Mouse (Mus musculus): ENCODE results near the gene Tnc. TPM values are rescaled to one million over a fixed set of nuclear protein-coding genes. Genes with fewer than 3 reads are reported as not detected.

Gene Tnc
- polyA plus RNA-seq, 1 experiment, result 6.6 TPM

GRCm38 (mm10) chr4:64025591-64025990 lies 21.2 kb downstream of the Tnc start:
- H3K36me3 ChIP-seq (ENCODE audit: control insufficient read depth, insufficient read depth, low read length), result no peaks in the 10 kb centered on the region
- H3K27ac ChIP-seq (ENCODE audit: insufficient read depth, low read depth, low read length), result no peak overlapping the region
- peak; percentile 8 for DNase-seq
- TF ChIP-seq CTCF (conservative IDR thresholded peaks at IDR 0.05; ENCODE audit: insufficient read depth, insufficient read length, low read depth, low read length), result no peak
- TF ChIP-seq POLR2A (IDR thresholded peaks at IDR 0.05; ENCODE audit: low read depth, low read length), result no peak
- H3K4me3 ChIP-seq (ENCODE audit: insufficient read depth, low read depth, low read length), result no peak overlapping the region
- no peaks in the 10 kb centered on the region for H3K27me3 ChIP-seq (replicated peaks; ENCODE audit: control insufficient read depth, insufficient read depth, low read length)
- H3K4me1 ChIP-seq (ENCODE audit: control insufficient read depth, insufficient read depth, low read length), result no peaks in the 10 kb centered on the region
- 81% methylated on average over 6 of the region's 6 CpGs for WGBS

DNA sequence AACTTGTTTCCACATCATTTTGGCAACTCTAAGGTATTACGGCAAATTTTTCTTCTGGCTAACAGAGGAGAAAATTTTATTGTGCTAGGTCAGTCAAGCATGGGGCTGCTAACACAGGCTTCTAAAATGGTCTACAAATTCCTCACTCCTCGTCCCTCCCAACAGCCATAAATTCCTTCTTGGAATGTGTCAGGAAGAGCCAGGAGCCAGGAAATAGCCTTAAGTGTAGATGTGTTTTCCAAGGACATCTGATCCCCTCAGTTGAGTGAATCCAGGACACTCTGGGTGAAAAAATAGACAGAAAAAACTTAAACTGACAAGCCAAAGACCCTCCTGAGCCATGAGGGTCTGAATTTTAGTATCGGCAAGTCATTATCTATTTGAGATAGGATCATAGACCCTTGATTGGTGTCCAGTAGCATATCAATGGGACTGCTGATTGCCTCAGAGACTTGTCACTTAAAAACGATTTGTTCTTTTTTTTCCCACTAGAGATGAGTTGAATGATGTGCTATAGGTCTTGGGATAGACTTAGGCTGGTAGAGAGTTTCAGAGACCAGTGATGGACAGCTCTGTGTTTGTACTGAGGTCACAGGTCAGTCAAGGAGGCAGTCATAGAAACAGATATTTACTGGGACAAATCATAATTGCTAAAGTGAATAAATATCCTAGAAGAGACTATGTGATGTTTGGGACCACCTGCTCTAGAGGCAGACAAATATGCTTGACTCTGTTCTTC lies 22.6 kb downstream of the Tnc start:
- DNase-seq, result peak; percentile 9
- H3K27me3 ChIP-seq (replicated peaks; ENCODE audit: control insufficient read depth, insufficient read depth, low read length), result no peaks in the 10 kb centered on the region
- no peak overlapping the region for H3K27ac ChIP-seq (ENCODE audit: insufficient read depth, low read depth, low read length)
- 21% methylated on average over 4 of the region's 4 CpGs for WGBS
- no peaks in the 10 kb centered on the region for H3K4me1 ChIP-seq (ENCODE audit: control insufficient read depth, insufficient read depth, low read length)
- no peak overlapping the region for H3K4me3 ChIP-seq (ENCODE audit: insufficient read depth, low read depth, low read length)
- H3K36me3 ChIP-seq (ENCODE audit: control insufficient read depth, insufficient read depth, low read length), result no peaks in the 10 kb centered on the region
- no peak for TF ChIP-seq CTCF (conservative IDR thresholded peaks at IDR 0.05; ENCODE audit: insufficient read depth, insufficient read length, low read depth, low read length)
- TF ChIP-seq POLR2A (IDR thresholded peaks at IDR 0.05; ENCODE audit: low read depth, low read length), result no peak

GRCm38 (mm10) chr4:64020930-64021589 lies 25.8 kb downstream of the Tnc start:
- Histone ChIP-seq H3K27ac (ENCODE audit: insufficient read depth, low read depth, low read length) (no peak overlapping the region), H3K36me3 (ENCODE audit: control insufficient read depth, insufficient read depth, low read length) (no peaks in the 10 kb centered on the region), H3K4me1 (ENCODE audit: control insufficient read depth, insufficient read depth, low read length) (no peaks in the 10 kb centered on the region), H3K4me3 (ENCODE audit: insufficient read depth, low read depth, low read length) (no peak overlapping the region), H3K27me3 (replicated peaks; ENCODE audit: control insufficient read depth, insufficient read depth, low read length) (no peaks in the 10 kb centered on the region)
- no peak for DNase-seq
- 79% methylated on average over 10 of the region's 10 CpGs for WGBS
- TF ChIP-seq POLR2A (IDR thresholded peaks at IDR 0.05; ENCODE audit: low read depth, low read length) (no peak), CTCF (conservative IDR thresholded peaks at IDR 0.05; ENCODE audit: insufficient read depth, insufficient read length, low read depth, low read length) (no peak)

DNA sequence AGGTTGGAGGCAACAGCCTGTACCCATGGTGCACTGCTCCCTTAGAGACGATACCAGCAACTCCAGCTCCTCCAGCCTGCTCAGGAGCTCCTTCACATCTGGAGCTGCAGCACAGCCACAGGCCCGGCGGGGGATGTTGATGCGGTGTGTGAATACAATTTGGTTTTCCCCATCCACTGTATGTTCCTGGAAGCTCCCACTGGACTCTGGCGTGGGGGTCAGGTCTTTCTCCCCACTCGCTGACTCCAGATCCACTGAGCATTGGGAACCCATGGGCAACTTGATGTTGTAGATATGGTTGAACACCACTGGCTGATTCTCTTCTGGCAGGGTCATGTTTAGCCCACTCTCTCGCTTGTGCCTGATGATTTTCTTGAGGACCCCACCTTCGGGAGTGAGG lies 26.7 kb downstream of the Tnc start:
- 93% methylated on average over 8 of the region's 8 CpGs for WGBS
- H3K4me1 ChIP-seq (ENCODE audit: control insufficient read depth, insufficient read depth, low read length), result no peaks in the 10 kb centered on the region
- TF ChIP-seq POLR2A (IDR thresholded peaks at IDR 0.05; ENCODE audit: low read depth, low read length) (no peak), CTCF (conservative IDR thresholded peaks at IDR 0.05; ENCODE audit: insufficient read depth, insufficient read length, low read depth, low read length) (no peak)
- H3K36me3 ChIP-seq (ENCODE audit: control insufficient read depth, insufficient read depth, low read length), result no peaks in the 10 kb centered on the region
- DNase-seq, result no peak
- no peak overlapping the region for H3K27ac ChIP-seq (ENCODE audit: insufficient read depth, low read depth, low read length)
- no peaks in the 10 kb centered on the region for H3K27me3 ChIP-seq (replicated peaks; ENCODE audit: control insufficient read depth, insufficient read depth, low read length)
- no peak overlapping the region for H3K4me3 ChIP-seq (ENCODE audit: insufficient read depth, low read depth, low read length)

GRCm38 (mm10) chr4:64011308-64011707 lies 35.5 kb downstream of the Tnc start:
- no peak for DNase-seq
- no peak overlapping the region for H3K27ac ChIP-seq (ENCODE audit: insufficient read depth, low read depth, low read length)
- 41% methylated on average over 2 of the region's 2 CpGs for WGBS
- no peaks in the 10 kb centered on the region for H3K27me3 ChIP-seq (replicated peaks; ENCODE audit: control insufficient read depth, insufficient read depth, low read length)
- TF ChIP-seq POLR2A (IDR thresholded peaks at IDR 0.05; ENCODE audit: low read depth, low read length), result no peak
- TF ChIP-seq CTCF (conservative IDR thresholded peaks at IDR 0.05; ENCODE audit: insufficient read depth, insufficient read length, low read depth, low read length), result no peak
- H3K4me3 ChIP-seq (ENCODE audit: insufficient read depth, low read depth, low read length), result no peak overlapping the region
- H3K4me1 ChIP-seq (ENCODE audit: control insufficient read depth, insufficient read depth, low read length), result no peaks in the 10 kb centered on the region
- no peaks in the 10 kb centered on the region for H3K36me3 ChIP-seq (ENCODE audit: control insufficient read depth, insufficient read depth, low read length)

- Histone ChIP-seq H3K36me3 (ENCODE audit: control insufficient read depth, insufficient read depth, low read length) (no peaks in the 10 kb centered on the region), H3K27ac (ENCODE audit: insufficient read depth, low read depth, low read length) (no peak overlapping the region), H3K4me3 (ENCODE audit: insufficient read depth, low read depth, low read length) (no peak overlapping the region), H3K27me3 (replicated peaks; ENCODE audit: control insufficient read depth, insufficient read depth, low read length) (no peaks in the 10 kb centered on the region), H3K4me1 (ENCODE audit: control insufficient read depth, insufficient read depth, low read length) (no peaks in the 10 kb centered on the region)
- TF ChIP-seq POLR2A (IDR thresholded peaks at IDR 0.05; ENCODE audit: low read depth, low read length) (no peak), CTCF (conservative IDR thresholded peaks at IDR 0.05; ENCODE audit: insufficient read depth, insufficient read length, low read depth, low read length) (no peak)
- DNase-seq, result no peak
- WGBS, result 95% methylated on average over 1 of the region's 1 CpGs
These were observed 36.9 kb downstream of the Tnc start for GRCm38 (mm10) chr4:64009936-64010335.

DNA sequence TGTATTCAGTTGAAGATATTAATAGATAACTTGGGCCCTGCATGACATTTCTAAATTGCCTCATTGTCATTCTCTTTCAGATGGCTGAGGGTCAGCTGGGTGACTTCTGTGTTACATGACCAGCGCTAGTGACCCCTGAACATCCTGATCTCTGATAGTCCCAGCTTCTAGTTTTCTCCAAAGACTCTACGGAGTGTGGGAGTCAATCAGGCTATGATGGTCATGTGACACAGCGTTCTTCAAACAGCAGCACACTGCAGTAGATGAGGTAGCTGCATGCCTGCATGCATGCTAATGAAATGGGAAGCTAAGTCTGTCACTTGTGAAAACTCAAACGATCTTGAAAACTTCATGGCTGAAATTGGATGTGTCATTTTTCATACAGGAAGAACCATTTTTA lies 41.6 kb downstream of the Tnc start:
- no peaks in the 10 kb centered on the region for H3K27me3 ChIP-seq (replicated peaks; ENCODE audit: control insufficient read depth, insufficient read depth, low read length)
- WGBS, result 76% methylated on average over 4 of the region's 4 CpGs
- DNase-seq, result no peak

More for the DNA sequence above, 41.6 kb downstream of the Tnc start:
- H3K4me1 ChIP-seq (ENCODE audit: control insufficient read depth, insufficient read depth, low read length), result no peaks in the 10 kb centered on the region
- TF ChIP-seq POLR2A (IDR thresholded peaks at IDR 0.05; ENCODE audit: low read depth, low read length) (no peak), CTCF (conservative IDR thresholded peaks at IDR 0.05; ENCODE audit: insufficient read depth, insufficient read length, low read depth, low read length) (no peak)
- H3K4me3 ChIP-seq (ENCODE audit: insufficient read depth, low read depth, low read length), result no peak overlapping the region
- H3K36me3 ChIP-seq (ENCODE audit: control insufficient read depth, insufficient read depth, low read length), result no peaks in the 10 kb centered on the region
- H3K27ac ChIP-seq (ENCODE audit: insufficient read depth, low read depth, low read length), result no peak overlapping the region
